Mouse (Mus musculus): Measurements from ENCODE around the gene Pygo1.

Pygo1 gene

DNA sequence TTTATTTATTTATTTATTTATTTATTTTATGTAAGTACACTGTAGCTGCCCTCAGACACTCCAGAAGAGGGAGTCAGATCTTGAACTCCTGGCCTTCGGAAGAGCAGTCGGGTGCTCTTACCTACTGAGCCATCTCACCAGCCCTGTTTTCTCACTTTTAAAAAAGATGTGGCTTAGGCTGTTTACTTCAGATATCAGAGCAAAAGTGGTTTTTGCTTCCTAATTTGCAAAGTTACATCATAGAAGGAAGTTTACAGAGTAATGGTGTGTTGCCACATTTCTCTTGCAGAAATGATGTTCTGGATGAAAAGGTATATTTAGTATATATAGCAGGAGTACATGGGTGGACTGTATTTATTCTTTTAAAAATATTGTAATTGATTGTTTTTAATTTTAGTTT is 66.0 kb downstream of the Pygo1 start:
- no peak for DNase-seq (ENCODE audit: low spot score in 2 of 2)

DNA sequence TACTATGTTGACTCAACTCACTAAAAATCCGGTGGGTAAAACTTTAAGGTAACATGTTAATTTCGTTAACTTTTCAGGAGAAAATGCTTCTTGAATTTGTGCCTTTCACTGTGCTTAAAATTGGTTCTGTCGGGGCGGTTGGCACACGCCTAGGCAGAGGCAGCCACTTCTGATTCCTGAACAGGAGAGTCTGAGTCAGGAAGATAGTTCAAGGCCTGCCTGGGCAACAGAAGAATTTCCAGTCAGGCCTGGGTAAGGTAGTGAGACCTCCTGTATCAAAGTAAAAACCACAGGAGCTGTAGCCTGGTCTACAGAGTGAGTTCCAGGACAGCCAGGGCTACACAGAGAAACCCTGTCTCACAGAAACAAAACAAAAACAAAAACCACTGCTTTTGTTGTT is 67.1 kb downstream of the Pygo1 start:
- DNase-seq (ENCODE audit: low spot score in 2 of 2) = no peak

DNA sequence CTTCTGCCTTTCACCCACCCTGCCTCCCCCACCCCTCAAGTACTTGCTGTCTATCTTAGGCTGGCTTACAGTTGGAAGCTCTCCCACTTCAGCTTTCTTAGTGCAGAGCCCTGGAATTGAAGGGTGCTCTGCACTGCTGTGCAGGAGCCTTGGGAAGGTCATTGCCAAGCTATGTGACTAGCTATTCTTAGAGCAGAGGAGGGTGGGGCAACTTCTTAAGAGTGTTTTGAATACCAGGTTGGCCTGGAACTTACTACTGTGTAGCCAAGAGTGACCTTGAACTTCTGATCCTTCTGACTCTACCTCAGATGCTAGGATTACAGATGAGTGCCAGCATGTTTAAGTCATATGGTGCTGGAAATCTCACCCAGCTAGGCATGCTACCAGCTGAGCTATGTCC is 70.7 kb downstream of the Pygo1 start:
- DNase-seq (ENCODE audit: low spot score in 2 of 2) = no peak

DNA sequence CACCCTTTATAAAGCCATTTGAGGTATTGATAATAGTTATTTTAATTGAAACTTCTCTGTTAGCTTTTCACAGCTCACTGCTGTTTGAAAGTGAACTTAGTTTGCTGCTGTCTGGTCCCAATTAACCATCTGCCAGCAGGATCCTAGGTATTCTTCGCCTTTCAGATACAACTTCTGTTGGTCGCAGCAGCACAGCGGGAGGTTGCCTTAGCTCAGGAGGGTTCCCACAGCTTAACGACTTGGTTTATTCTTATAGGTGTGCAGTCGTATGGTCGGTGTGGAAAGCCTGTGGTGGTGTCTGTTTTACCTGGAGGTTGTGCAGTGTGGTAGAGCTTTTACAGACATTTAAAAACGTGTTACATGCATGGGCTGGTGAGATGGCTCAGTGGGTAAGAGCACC is 71.4 kb downstream of the Pygo1 start:
- DNase-seq (ENCODE audit: low spot score in 2 of 2) = no peak

DNA sequence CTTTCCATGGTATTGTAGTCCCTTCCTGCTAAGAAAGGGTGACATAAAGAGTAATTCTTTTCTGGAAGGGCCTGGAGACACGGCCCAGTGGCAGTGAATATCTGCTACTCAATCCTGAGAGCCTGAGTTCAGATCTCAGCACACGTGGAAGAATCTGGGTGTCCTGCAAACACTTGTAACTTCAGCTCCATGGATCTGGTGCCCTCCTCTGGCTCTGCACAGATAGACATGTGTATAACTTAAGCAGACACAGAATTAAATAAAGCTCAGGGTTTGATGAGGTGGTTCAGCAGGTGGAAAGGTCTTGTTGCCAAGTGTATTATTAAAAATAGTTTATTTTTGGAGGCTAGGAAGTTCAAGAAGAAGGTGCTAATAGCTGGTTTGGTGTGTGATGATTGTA is 75.0 kb downstream of the Pygo1 start:
- no peak for DNase-seq (ENCODE audit: low spot score in 2 of 2)

DNA sequence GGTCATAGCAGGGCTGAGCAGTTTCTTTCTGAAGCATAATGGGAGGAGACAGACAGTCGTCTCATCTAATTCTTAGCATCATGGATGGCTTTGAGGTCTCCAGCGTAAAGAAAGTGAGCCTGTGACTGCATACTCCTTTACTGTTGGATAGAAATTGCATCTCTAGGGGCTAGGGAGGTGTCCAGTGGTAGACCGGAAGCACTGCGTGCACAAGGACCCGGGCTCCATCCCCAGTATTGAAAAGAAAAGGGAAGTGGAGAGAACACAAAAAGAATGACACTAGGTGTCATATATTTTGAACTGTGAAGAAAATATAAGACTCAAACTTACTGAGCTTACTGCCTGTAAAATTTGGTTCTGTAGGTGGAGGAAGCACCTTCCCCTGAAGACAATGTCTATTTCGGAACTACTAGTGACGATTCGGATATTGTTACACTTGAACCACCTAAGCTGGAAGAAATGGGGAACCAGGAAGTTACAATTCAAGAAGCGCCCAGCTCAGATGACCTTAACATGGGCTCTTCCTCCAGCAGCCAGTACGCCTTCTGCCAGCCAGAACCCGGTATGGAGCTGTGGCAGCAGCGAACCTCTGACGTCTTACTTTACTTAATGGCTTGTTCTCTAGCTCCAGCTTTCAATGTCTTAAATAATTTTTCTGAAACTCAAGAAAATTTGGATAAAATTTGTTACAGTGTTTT is 76.0 kb downstream of the Pygo1 start:
- DNase-seq (ENCODE audit: low spot score in 2 of 2) = no peak
